Mouse (Mus musculus): ENCODE data around the gene Wnk4. TPM values are rescaled to one million over a fixed set of nuclear protein-coding genes. Genes with fewer than 3 reads are reported as not detected.
"Not testable (repeated sequence)": the region's sequence is repeated elsewhere in the genome, so short reads cannot be mapped to it uniquely, and the experiment has no call there.

Wnk4 gene
- polyA plus RNA-seq, 1 experiment from 2014 or later, result 4.1 TPM

DNA sequence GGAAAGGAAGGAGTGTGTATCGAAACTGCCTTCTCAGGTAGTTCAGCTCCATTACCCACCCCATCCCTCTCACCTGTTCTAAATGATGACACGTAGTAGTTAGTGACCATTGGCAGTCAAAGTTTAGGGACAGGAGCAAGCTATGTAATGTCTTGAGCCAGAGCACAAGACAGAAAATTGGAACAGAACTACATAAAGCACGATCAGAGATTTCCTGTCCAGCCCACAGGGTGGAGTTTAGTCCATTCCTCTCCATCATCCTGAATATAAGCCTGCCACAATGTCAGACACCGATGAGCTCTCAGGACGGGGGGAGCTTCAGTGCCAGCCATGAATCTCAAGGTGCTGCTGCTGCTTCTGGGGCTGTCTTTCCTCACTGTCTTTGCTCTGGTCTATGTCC is 64.4 kb downstream of the Wnk4 start, which contains the start of gene Aoc2:
Aoc2 (plus strand) TSS at position 301 of the 400 bp plus-strand sequence.
- Histone ChIP-seq H3K9me3 (replicated peaks) (no peaks in the 10 kb centered on the region), H3K27me3 (no peaks in the 10 kb centered on the region), H3K4me3 (no peak within 1 kb of the TSS), H3K36me3 (peaks cover 52% of the 10 kb centered on the region), H3K27ac (no peak within 1 kb of the TSS), H3K4me2 (no peak within 1 kb of the TSS), H3K4me1 (replicated peaks) (peaks cover 13% of the 10 kb centered on the region), H3K9ac (no peak within 1 kb of the TSS)
- ATAC-seq (replicated peaks; ENCODE audit: insufficient number of reproducible peaks, insufficient read depth, low FRiP score, low read depth), result no peak
- 80% methylated on average over 5 of the region's 5 CpGs for whole genome bisulfite sequencing

GRCm38 (mm10) chr11:101325201-101325600 is 64.8 kb downstream of the Wnk4 start:
- peaks cover 48% of the 10 kb centered on the region for H3K36me3 ChIP-seq
- not testable (repeated sequence) for H3K4me2 ChIP-seq; ATAC-seq (replicated peaks; ENCODE audit: insufficient number of reproducible peaks, insufficient read depth, low FRiP score, low read depth); H3K9me3 ChIP-seq (replicated peaks); H3K9ac ChIP-seq; H3K27me3 ChIP-seq; H3K27ac ChIP-seq; H3K4me3 ChIP-seq
- H3K4me1 ChIP-seq (replicated peaks), result peaks cover 13% of the 10 kb centered on the region
- WGBS, result 86% methylated on average over 11 of the region's 11 CpGs

DNA sequence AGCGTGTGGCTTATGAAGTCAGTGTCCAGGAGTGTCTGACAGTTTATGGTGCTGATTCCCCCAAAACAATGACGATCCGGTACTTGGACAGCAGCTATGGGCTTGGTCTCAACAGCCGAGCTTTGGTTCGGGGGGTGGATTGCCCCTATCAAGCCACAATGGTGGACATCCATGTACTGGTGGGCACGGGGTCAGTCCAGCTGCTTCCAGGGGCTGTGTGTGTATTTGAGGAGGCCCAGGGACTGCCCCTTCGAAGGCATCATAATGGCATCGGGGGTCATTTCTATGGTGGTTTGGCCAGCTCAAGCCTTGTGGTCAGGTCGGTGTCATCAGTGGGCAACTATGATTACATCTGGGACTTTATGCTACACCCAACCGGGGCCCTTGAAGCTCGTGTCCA is 65.8 kb downstream of the Wnk4 start:
- H3K4me2 ChIP-seq, result no peak overlapping the region
- H3K9ac ChIP-seq, result no peak overlapping the region
- no peak overlapping the region for H3K4me3 ChIP-seq
- peaks cover 38% of the 10 kb centered on the region for H3K36me3 ChIP-seq
- H3K27ac ChIP-seq, result no peak overlapping the region
- no peaks in the 10 kb centered on the region for H3K27me3 ChIP-seq
- no peak for ATAC-seq (replicated peaks; ENCODE audit: insufficient number of reproducible peaks, insufficient read depth, low FRiP score, low read depth)
- H3K9me3 ChIP-seq (replicated peaks), result no peaks in the 10 kb centered on the region
- WGBS, result 84% methylated on average over 11 of the region's 11 CpGs
- H3K4me1 ChIP-seq (replicated peaks), result peaks cover 13% of the 10 kb centered on the region

Other genes with a start within 250 kb of the Wnk4 start
- 11.6 and 16.3 TPM in 2 replicates for gene Naglu, start 190.6 kb upstream of the Wnk4 start, polyA plus RNA-seq (2015; fragmentation: Nextera tagmentation; extraction: Ambion mirVana)
- not detected in 2 replicates for gene Hsd17b1, start 182.2 kb upstream of the Wnk4 start, polyA plus RNA-seq (2015; fragmentation: Nextera tagmentation; extraction: Ambion mirVana)
- 26.6 and 29.0 TPM in 2 replicates for gene Coasy, start 178.0 kb upstream of the Wnk4 start, polyA plus RNA-seq (2015; fragmentation: Nextera tagmentation; extraction: Ambion mirVana)
- gene Mlx, start 173.3 kb upstream of the Wnk4 start, polyA plus RNA-seq (2015; fragmentation: Nextera tagmentation; extraction: Ambion mirVana), result 34.5 and 38.8 TPM in 2 replicates
- 16.6 and 20.0 TPM in 2 replicates for gene Psmc3ip, start 165.1 kb upstream of the Wnk4 start, polyA plus RNA-seq (2015; fragmentation: Nextera tagmentation; extraction: Ambion mirVana)
- 15.3 and 18.2 TPM in 2 replicates for gene Retreg3, start 140.7 kb upstream of the Wnk4 start, polyA plus RNA-seq (2015; fragmentation: Nextera tagmentation; extraction: Ambion mirVana)
- 62.1 and 71.6 TPM in 2 replicates for gene Tubg1, start 140.6 kb upstream of the Wnk4 start, polyA plus RNA-seq (2015; fragmentation: Nextera tagmentation; extraction: Ambion mirVana)
- 2.7 and 3.4 TPM in 2 replicates for gene Tubg2, start 104.7 kb upstream of the Wnk4 start, polyA plus RNA-seq (2015; fragmentation: Nextera tagmentation; extraction: Ambion mirVana)
- 0.50 and 0.85 TPM in 2 replicates for gene Cntnap1, start 90.0 kb upstream of the Wnk4 start, polyA plus RNA-seq (2015; fragmentation: Nextera tagmentation; extraction: Ambion mirVana)
- 10.5 and 13.6 TPM in 2 replicates for gene Plekhh3, start 89.2 kb upstream of the Wnk4 start, polyA plus RNA-seq (2015; fragmentation: Nextera tagmentation; extraction: Ambion mirVana)
- 0.28 and 0.38 TPM in 2 replicates for gene Ccr10, start 85.1 kb upstream of the Wnk4 start, polyA plus RNA-seq (2015; fragmentation: Nextera tagmentation; extraction: Ambion mirVana)
- 13.3 and 15.0 TPM in 2 replicates for gene Ezh1, start 34.1 kb upstream of the Wnk4 start, polyA plus RNA-seq (2015; fragmentation: Nextera tagmentation; extraction: Ambion mirVana)
- 196 and 210 TPM in 2 replicates for gene Ramp2, start 14.5 kb upstream of the Wnk4 start, polyA plus RNA-seq (2015; fragmentation: Nextera tagmentation; extraction: Ambion mirVana)
- 89.1 and 106 TPM in 2 replicates for gene Vps25, start 6.9 kb upstream of the Wnk4 start, polyA plus RNA-seq (2015; fragmentation: Nextera tagmentation; extraction: Ambion mirVana)
- gene Cntd1, start 18.4 kb downstream of the Wnk4 start, polyA plus RNA-seq (2015; fragmentation: Nextera tagmentation; extraction: Ambion mirVana), result 0.61 and 0.68 TPM in 2 replicates
- gene Coa3, start 18.5 kb downstream of the Wnk4 start, polyA plus RNA-seq (2015; fragmentation: Nextera tagmentation; extraction: Ambion mirVana), result 151 and 169 TPM in 2 replicates
- 114 and 145 TPM in 2 replicates for gene Becn1, start 41.7 kb downstream of the Wnk4 start, polyA plus RNA-seq (2015; fragmentation: Nextera tagmentation; extraction: Ambion mirVana)
- gene Psme3, start 55.6 kb downstream of the Wnk4 start, polyA plus RNA-seq (2015; fragmentation: Nextera tagmentation; extraction: Ambion mirVana), result 89.2 and 109 TPM in 2 replicates
- gene Aoc2, start 64.5 kb downstream of the Wnk4 start, polyA plus RNA-seq (2015; fragmentation: Nextera tagmentation; extraction: Ambion mirVana), result 0.43 and 0.95 TPM in 2 replicates
- gene Aoc3, start 70.0 kb downstream of the Wnk4 start, polyA plus RNA-seq (2015; fragmentation: Nextera tagmentation; extraction: Ambion mirVana), result 1.9 and 2.7 TPM in 2 replicates
- gene G6pc, start 107.0 kb downstream of the Wnk4 start, polyA plus RNA-seq (2015; fragmentation: Nextera tagmentation; extraction: Ambion mirVana), result not detected in 2 replicates
- 36.9 and 42.7 TPM in 2 replicates for gene Aarsd1, start 157.0 kb downstream of the Wnk4 start, polyA plus RNA-seq (2015; fragmentation: Nextera tagmentation; extraction: Ambion mirVana)
- 12.1 and 15.9 TPM in 2 replicates for gene Gm27029, start 164.2 kb downstream of the Wnk4 start, polyA plus RNA-seq (2015; fragmentation: Nextera tagmentation; extraction: Ambion mirVana)
- 13.9 and 18.2 TPM in 2 replicates for gene Rundc1, start 164.5 kb downstream of the Wnk4 start, polyA plus RNA-seq (2015; fragmentation: Nextera tagmentation; extraction: Ambion mirVana)
- 66.5 and 81.5 TPM in 2 replicates for gene Ptges3l, start 164.8 kb downstream of the Wnk4 start, polyA plus RNA-seq (2015; fragmentation: Nextera tagmentation; extraction: Ambion mirVana)
- gene Rpl27, start 181.7 kb downstream of the Wnk4 start, polyA plus RNA-seq (2015; fragmentation: Nextera tagmentation; extraction: Ambion mirVana), result 174 and 211 TPM in 2 replicates
- 18.0 and 25.9 TPM in 2 replicates for gene Ifi35, start 187.8 kb downstream of the Wnk4 start, polyA plus RNA-seq (2015; fragmentation: Nextera tagmentation; extraction: Ambion mirVana)
- gene Rnd2, start 204.4 kb downstream of the Wnk4 start, polyA plus RNA-seq (2015; fragmentation: Nextera tagmentation; extraction: Ambion mirVana), result 9.1 and 10.1 TPM in 2 replicates
- 30.2 and 38.6 TPM in 2 replicates for gene Vat1, start 205.7 kb downstream of the Wnk4 start, polyA plus RNA-seq (2015; fragmentation: Nextera tagmentation; extraction: Ambion mirVana)